Mouse (Mus musculus) small intestine, adult 2 months (tissue): ENCODE measurements around the gene Rps26.

Experiments used
- CTCF ChIP-seq: fragments of 200-500 bp; IDR thresholded peaks from 2 replicates; pipeline ENCODE4 v1.5.1; 2012; ENCODE audit warnings: low read depth, mild to moderate bottlenecking, control low read depth, inconsistent platforms, low read length, moderate library complexity, mixed read lengths; ENCODE audit not compliant: insufficient replicate concordance, insufficient read length; ENCODE audit errors: extremely low read depth
- POLR2A ChIP-seq: fragments of 200-500 bp; IDR thresholded peaks from 2 replicates; pipeline ENCODE4 v1.6.1; 2012; ENCODE audit warnings: low read depth, mild to moderate bottlenecking, control low read depth, inconsistent platforms, low read length, moderate library complexity

- no peak for TF ChIP-seq POLR2A
- no peak for TF ChIP-seq CTCF
Observed at GRCm38 (mm10) chr10:128646139-128647089, 19.9 kb upstream of the Rps26 start.
